Mouse (Mus musculus): ENCODE data around the gene C2cd3.
"Not testable (repeated sequence)": the region's sequence is repeated elsewhere in the genome, so short reads cannot be mapped to it uniquely, and the experiment has no call there.

The C2cd3 gene

GRCm38 (mm10) chr7:100472777-100473176 lies 100.7 kb downstream of the C2cd3 start, which contains the start of gene Ucp3:
TSS of gene Ucp3 (plus strand) at chr7:100472990.
- DNase-seq = no peak

GRCm38 (mm10) chr7:100473846-100474454 lies 101.9 kb downstream of the C2cd3 start:
- no peak for DNase-seq

GRCm38 (mm10) chr7:100474680-100475079 lies 102.6 kb downstream of the C2cd3 start:
- DNase-seq = peak; percentile 52

GRCm38 (mm10) chr7:100479100-100479822 lies 107.2 kb downstream of the C2cd3 start:
- DNase-seq = no peak

GRCm38 (mm10) chr7:100479823-100480164 lies 107.8 kb downstream of the C2cd3 start:
- no peak for DNase-seq

- no peak for DNase-seq
Measured at GRCm38 (mm10) chr7:100480175-100480574, 108.1 kb downstream of the C2cd3 start.

GRCm38 (mm10) chr7:100482046-100482445 lies 110.0 kb downstream of the C2cd3 start:
- DNase-seq = not testable (repeated sequence)

- no peak for DNase-seq
Measured at GRCm38 (mm10) chr7:100484493-100484892, 112.5 kb downstream of the C2cd3 start.

GRCm38 (mm10) chr7:100487301-100487700 lies 115.3 kb downstream of the C2cd3 start:
- no peak for DNase-seq

- peak; percentile 57 for DNase-seq
Measured at GRCm38 (mm10) chr7:100488474-100489048, 116.5 kb downstream of the C2cd3 start.

- peak; percentile 51 for DNase-seq
Measured at GRCm38 (mm10) chr7:100492391-100493116, 120.5 kb downstream of the C2cd3 start.

- peak; percentile 93 for DNase-seq
Measured at GRCm38 (mm10) chr7:100493117-100493483, 121.1 kb downstream of the C2cd3 start, which contains the start of gene Ucp2. TSS of gene Ucp2 (plus strand) at chr7:100493337.

GRCm38 (mm10) chr7:100493484-100494414 lies 121.7 kb downstream of the C2cd3 start:
- peak; percentile 73 for DNase-seq

- DNase-seq = no peak
Measured at GRCm38 (mm10) chr7:100494415-100494831, 122.4 kb downstream of the C2cd3 start.

GRCm38 (mm10) chr7:100495042-100495441 lies 123.0 kb downstream of the C2cd3 start:
- DNase-seq = no peak

GRCm38 (mm10) chr7:100495581-100496251 lies 123.7 kb downstream of the C2cd3 start:
- peak; percentile 88 for DNase-seq

- no peak for DNase-seq
Measured at GRCm38 (mm10) chr7:100496371-100496770, 124.3 kb downstream of the C2cd3 start.

GRCm38 (mm10) chr7:100496791-100497190 lies 124.8 kb downstream of the C2cd3 start:
- DNase-seq = no peak

GRCm38 (mm10) chr7:100497402-100497801 lies 125.4 kb downstream of the C2cd3 start:
- no peak for DNase-seq

GRCm38 (mm10) chr7:100497982-100498381 lies 125.9 kb downstream of the C2cd3 start:
- DNase-seq = no peak

GRCm38 (mm10) chr7:100499465-100499864 lies 127.4 kb downstream of the C2cd3 start:
- DNase-seq = no peak
